Comparison of ENCODE assay signal across 10 mouse cellular contexts in genomic region chr12:116580827-116581544, GRCm38 (mm10).
DNase-seq lines count a peak whose midpoint lies in the region; ATAC-seq and TF ChIP-seq lines count a peak whose summit lies in the region.
"Had no signal": no experiment of that assay in that cellular context is flagged by ENCODE, and none has a peak within 500 bp of the region (broad histone marks: within the 10 kb centered on the region; RNA-seq: fewer than 3 reads in every experiment).

No protein-coding gene starts in this region.

- H3K36me3 ChIP-seq in hindbrain, embryonic 10.5 days: no peaks in the 10 kb centered on the region
- no peaks in the 10 kb centered on the region for H3K36me3 ChIP-seq in midbrain, embryonic 12.5 days
- H3K36me3 ChIP-seq in stomach, embryonic 15.5 days: no peaks in the 10 kb centered on the region
- H3K36me3 ChIP-seq: heart, embryonic 13.5 days had no signal

- ATAC-seq in midbrain, embryonic 12.5 days (ENCODE audit: low FRiP score, low read depth): no peak
- peak; percentile 74 for ATAC-seq in stomach, embryonic 15.5 days (ENCODE audit: insufficient read depth, low FRiP score, low read depth)
- no peak for ATAC-seq in erythroblast, adult 5-6 weeks (replicated peaks; ENCODE audit: low FRiP score, poor library complexity, severe bottlenecking)
- ATAC-seq: CD4-positive, CD25-positive, alpha-beta regulatory T cell, adult 4 months had no signal

- H3K27me3 ChIP-seq in hindbrain, embryonic 10.5 days (ENCODE audit: insufficient read depth, poor library complexity, severe bottlenecking): no peaks in the 10 kb centered on the region
- no peaks in the 10 kb centered on the region for H3K27me3 ChIP-seq in midbrain, embryonic 12.5 days
- H3K27me3 ChIP-seq in stomach, embryonic 15.5 days (replicated peaks): no peaks in the 10 kb centered on the region
- H3K27me3 ChIP-seq: heart, embryonic 13.5 days had no signal

- TF ChIP-seq CTCF in left cerebral cortex, adult 2 months (IDR thresholded peaks at IDR 0.05): no peak

- no peak overlapping the region for H3K4me3 ChIP-seq in left cerebral cortex, adult 2 months
- H3K4me3 ChIP-seq in hindbrain, embryonic 10.5 days: no peak overlapping the region
- H3K4me3 ChIP-seq in midbrain, embryonic 12.5 days: no peak overlapping the region
- no peak overlapping the region for H3K4me3 ChIP-seq in stomach, embryonic 15.5 days (replicated peaks)
- H3K4me3 ChIP-seq: heart, embryonic 13.5 days had no signal

- DNase-seq in left cerebral cortex, adult 2 months (ENCODE audit: extremely low spot score in 1 of 2, low spot score in 2 of 2): no peak
- no peak for DNase-seq in left cerebral cortex, adult 18-20 months (ENCODE audit: low spot score in 2 of 2)
- DNase-seq in hindbrain, embryonic 10.5 days (ENCODE audit: low spot score): no peak
- DNase-seq in spleen, postnatal 4 days (ENCODE audit: low spot score in 2 of 2): no peak
- DNase-seq in layer of hippocampus, postnatal 36 days: no peak

- peaks cover 15% of the 10 kb centered on the region for H3K4me1 ChIP-seq in hindbrain, embryonic 10.5 days (replicated peaks)
- peaks cover 16% of the 10 kb centered on the region for H3K4me1 ChIP-seq in midbrain, embryonic 12.5 days
- H3K4me1 ChIP-seq in stomach, embryonic 15.5 days: peaks cover 16% of the 10 kb centered on the region

- H3K4me2 ChIP-seq in midbrain, embryonic 12.5 days (replicated peaks): no peak overlapping the region
- no peak overlapping the region for H3K4me2 ChIP-seq in stomach, embryonic 15.5 days
- H3K4me2 ChIP-seq: heart, embryonic 13.5 days had no signal

- 57% methylated on average over 8 of the region's 8 CpGs for WGBS in hindbrain, embryonic 10.5 days
- 51% methylated on average over 8 of the region's 8 CpGs for WGBS in midbrain, embryonic 12.5 days
- 41% methylated on average over 8 of the region's 8 CpGs for WGBS in stomach, embryonic 15.5 days

- H3K9me3 ChIP-seq in hindbrain, embryonic 10.5 days: no peaks in the 10 kb centered on the region
- H3K9me3 ChIP-seq in midbrain, embryonic 12.5 days: no peaks in the 10 kb centered on the region
- no peaks in the 10 kb centered on the region for H3K9me3 ChIP-seq in stomach, embryonic 15.5 days
- H3K9me3 ChIP-seq: heart, embryonic 13.5 days had no signal

- intact Hi-C loops in left cerebral cortex, adult 2 months (cut with DNase I): loop anchor here (5.0 kb wide), 1 partner anchor 94 kb away; the partner anchor contains the start of gene Ptprn2

- peak overlapping the region; percentile 78 for H3K27ac ChIP-seq in left cerebral cortex, adult 2 months
- peak overlapping the region; percentile 56 for H3K27ac ChIP-seq in hindbrain, embryonic 10.5 days
- peak overlapping the region; percentile 61 for H3K27ac ChIP-seq in midbrain, embryonic 12.5 days (replicated peaks)
- H3K27ac ChIP-seq in stomach, embryonic 15.5 days: peak overlapping the region; percentile 85
- H3K27ac ChIP-seq: heart, embryonic 13.5 days had no signal

- no peak overlapping the region for H3K9ac ChIP-seq in midbrain, embryonic 12.5 days (replicated peaks)
- no peak overlapping the region for H3K9ac ChIP-seq in stomach, embryonic 15.5 days
- H3K9ac ChIP-seq: heart, embryonic 13.5 days had no signal
